Mouse (Mus musculus): ENCODE results near the gene Sstr4. TPM values are rescaled to one million over a fixed set of nuclear protein-coding genes. Genes with fewer than 3 reads are reported as not detected.

The Sstr4 gene
- total RNA-seq, 2 experiments from 2014 or later, result not detected

DNA sequence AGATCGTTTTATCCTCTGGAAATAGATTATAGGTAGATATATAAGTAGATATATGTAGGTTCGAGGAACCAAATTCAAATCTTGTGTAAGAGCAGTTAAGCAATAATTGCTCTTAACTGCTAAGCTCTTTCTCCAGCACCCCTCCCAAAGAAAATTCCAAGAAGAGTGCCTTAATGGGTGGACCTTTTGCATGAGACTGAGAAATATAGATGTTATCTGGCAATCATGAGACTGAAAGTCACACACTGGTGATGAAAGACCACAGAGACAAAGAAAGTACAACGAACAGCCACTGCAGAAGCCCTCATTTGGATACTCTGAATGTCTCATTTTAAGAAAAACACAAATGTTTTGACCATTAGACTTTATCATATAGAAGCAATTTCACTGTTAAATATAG is 33.4 kb downstream of the Sstr4 start:
- no peak for DNase-seq (ENCODE audit: low spot score)

- DNase-seq (ENCODE audit: low spot score), result no peak
Observed at GRCm38 (mm10) chr2:148429001-148429505, 33.9 kb downstream of the Sstr4 start.

GRCm38 (mm10) chr2:148430941-148431340 is 35.8 kb downstream of the Sstr4 start:
- DNase-seq (ENCODE audit: low spot score), result no peak

- DNase-seq (ENCODE audit: low spot score), result no peak
Observed at GRCm38 (mm10) chr2:148432346-148432745, 37.2 kb downstream of the Sstr4 start.

DNA sequence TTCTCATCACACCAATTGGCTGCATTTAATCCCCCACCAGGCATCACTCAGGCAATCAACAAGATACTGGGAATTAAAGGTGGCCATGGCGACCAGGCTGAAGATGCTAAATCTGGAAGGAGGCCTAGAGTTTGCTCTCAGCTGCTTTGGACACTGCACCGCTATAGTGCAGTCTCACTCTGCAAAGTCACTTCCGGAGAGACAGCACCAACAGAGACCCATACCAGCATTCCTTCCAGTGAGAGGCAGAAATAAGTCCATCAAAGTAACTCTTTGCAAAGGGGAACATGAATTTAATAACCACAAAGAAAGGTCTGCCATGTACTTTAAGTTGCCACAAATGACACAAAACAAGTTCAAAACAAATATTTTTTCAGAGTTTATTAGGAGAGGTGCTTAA is 41.1 kb downstream of the Sstr4 start:
- DNase-seq (ENCODE audit: low spot score), result no peak

GRCm38 (mm10) chr2:148439691-148440276 is 44.6 kb downstream of the Sstr4 start:
- no peak for DNase-seq (ENCODE audit: low spot score)

DNA sequence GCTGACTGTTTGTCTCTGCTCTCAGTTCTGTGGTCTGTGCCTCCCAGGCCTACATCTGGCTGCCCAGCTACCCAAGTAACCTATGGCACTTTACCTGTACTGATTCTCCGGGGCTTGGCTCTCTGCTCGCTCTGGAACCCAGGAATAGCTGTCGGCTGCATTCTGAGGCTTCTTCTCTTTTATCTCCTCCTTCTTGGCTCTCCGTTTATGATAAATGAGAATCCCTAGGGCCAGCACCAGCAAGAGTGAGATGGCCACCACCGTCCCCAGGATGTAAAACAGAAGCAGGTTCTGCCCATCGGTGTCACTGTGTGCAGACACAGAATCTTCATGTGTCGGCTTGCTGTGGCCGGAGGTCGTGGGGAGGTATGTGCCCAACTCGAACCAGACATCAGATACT is 46.3 kb downstream of the Sstr4 start:
- DNase-seq (ENCODE audit: low spot score), result no peak

DNA sequence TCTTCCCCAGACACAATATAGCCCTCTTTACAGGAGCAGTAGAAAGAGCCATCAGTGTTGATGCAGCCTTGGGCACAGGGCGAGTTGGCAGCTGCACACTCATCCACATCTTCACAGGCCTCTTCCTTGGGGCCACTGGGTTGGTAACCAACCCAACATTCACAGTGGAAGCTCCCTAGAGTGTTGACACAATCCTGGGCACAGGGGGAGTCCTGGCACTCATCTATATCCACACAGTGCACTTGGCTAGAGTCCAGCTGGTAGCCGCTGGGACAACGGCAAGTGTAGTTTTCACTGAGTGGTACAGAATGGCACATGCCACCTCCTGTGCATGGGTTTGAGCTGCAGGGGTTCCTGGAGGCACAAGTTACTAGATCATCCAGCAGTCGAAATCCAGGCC is 47.0 kb downstream of the Sstr4 start:
- DNase-seq (ENCODE audit: low spot score), result no peak

GRCm38 (mm10) chr2:148442710-148443109 is 47.6 kb downstream of the Sstr4 start:
- DNase-seq (ENCODE audit: low spot score), result no peak

DNA sequence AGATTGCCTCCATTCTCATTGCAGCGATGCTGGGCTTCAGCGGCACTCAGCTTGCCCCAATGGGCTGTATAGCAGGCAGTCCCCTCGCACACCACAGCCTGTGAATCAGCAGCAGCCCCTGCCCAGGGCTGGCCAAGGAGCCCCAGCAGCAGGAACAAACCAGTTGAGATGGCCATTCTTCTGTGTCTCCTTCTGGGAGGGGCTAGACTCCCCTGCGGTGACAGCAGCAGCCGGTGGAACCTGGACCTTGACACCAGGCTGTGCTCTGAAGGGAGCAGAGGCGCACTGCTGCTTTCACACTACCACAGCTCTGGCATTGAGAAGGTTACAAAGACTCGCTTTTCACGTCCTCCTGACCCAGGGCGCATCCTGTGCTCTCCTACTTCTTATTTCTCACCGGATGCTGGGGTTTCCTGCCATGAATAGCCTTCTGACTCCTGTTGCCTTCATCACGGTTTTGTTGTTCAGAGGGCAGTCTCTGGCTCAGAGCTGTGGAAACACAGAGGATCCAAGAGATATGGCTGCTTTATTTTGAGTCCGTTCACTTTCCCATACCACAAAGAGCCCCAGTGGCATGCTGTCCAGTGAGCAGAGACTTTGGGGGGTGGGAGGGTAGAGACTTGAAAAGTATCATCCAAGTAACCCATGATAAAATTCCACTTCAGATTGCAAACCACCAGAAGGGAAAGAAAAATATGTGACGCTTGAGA is 48.3 kb downstream of the Sstr4 start, which contains the start of gene Cd93:
Gene Cd93, minus strand, starts transcription at position 315 of the 710 bp plus-strand sequence.
- peak; percentile 28 for DNase-seq (ENCODE audit: low spot score)

- DNase-seq (ENCODE audit: low spot score), result no peak
Observed at GRCm38 (mm10) chr2:148444472-148444871, 49.3 kb downstream of the Sstr4 start.

DNA sequence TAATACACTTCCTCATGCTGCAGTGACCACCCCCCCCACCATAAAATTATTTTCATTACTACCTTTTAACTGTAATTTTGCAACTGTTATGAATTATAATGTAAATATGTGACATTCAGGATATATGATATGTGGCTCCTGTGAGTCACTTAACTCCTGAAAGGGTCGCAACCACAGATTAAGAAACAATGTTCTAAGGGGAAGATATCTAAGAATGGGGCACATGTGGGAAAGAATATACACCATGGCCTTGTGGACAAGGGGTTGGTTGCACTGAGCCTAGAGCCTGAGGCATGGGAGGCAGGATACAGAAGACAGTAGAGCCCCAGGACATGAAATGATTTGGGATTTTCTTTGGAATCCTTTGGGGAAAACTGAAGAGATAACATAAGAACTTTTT is 50.5 kb downstream of the Sstr4 start:
- DNase-seq (ENCODE audit: low spot score), result no peak

Other genes starting within 250 kb of the Sstr4 start
- 10 to 100 TPM; 11.3 to 21.6 TPM for gene Thbd, start 12.8 kb downstream of the Sstr4 start, total RNA-seq (2021)
- 10 to 100 TPM in 1 of 2 experiments, 1 to 10 TPM in 1; 7.9 to 14.8 TPM for gene Cd93, start 48.2 kb downstream of the Sstr4 start, total RNA-seq (2021)